Mouse (Mus musculus): ENCODE results near the gene Scnm1.

Gene Scnm1

GRCm38 (mm10) chr3:95133680-95134101 is at the start of gene Scnm1, which contains the start of gene Lysmd1:
TSS of gene Scnm1 (minus strand) at chr3:95134011.
TSS of gene Lysmd1 (plus strand) at chr3:95134088.
- DNase-seq (ENCODE audit: low read depth, low spot score), result peak; percentile 92

- no peak for DNase-seq (ENCODE audit: low read depth, low spot score)
These were observed 48.0 kb upstream of the Scnm1 start for GRCm38 (mm10) chr3:95181841-95182240.

- no peak for DNase-seq (ENCODE audit: low read depth, low spot score)
These were observed 46.1 kb upstream of the Scnm1 start for GRCm38 (mm10) chr3:95179890-95180289.

- DNase-seq (ENCODE audit: low read depth, low spot score), result no peak
These were observed 45.1 kb upstream of the Scnm1 start for GRCm38 (mm10) chr3:95178948-95179347.

GRCm38 (mm10) chr3:95177583-95177982 is 43.8 kb upstream of the Scnm1 start:
- no peak for DNase-seq (ENCODE audit: low read depth, low spot score)

GRCm38 (mm10) chr3:95176500-95176899 is 42.7 kb upstream of the Scnm1 start:
- DNase-seq (ENCODE audit: low read depth, low spot score), result no peak

GRCm38 (mm10) chr3:95174011-95174592 is 40.3 kb upstream of the Scnm1 start:
- DNase-seq (ENCODE audit: low read depth, low spot score), result peak; percentile 80

- no peak for DNase-seq (ENCODE audit: low read depth, low spot score)
These were observed 39.6 kb upstream of the Scnm1 start for GRCm38 (mm10) chr3:95173256-95173949.

GRCm38 (mm10) chr3:95172526-95173255 is 38.9 kb upstream of the Scnm1 start:
- DNase-seq (ENCODE audit: low read depth, low spot score), result no peak

GRCm38 (mm10) chr3:95171105-95171504 is 37.3 kb upstream of the Scnm1 start:
- no peak for DNase-seq (ENCODE audit: low read depth, low spot score)

GRCm38 (mm10) chr3:95169996-95170395 is 36.2 kb upstream of the Scnm1 start:
- no peak for DNase-seq (ENCODE audit: low read depth, low spot score)

- no peak for DNase-seq (ENCODE audit: low read depth, low spot score)
These were observed 31.0 kb upstream of the Scnm1 start for GRCm38 (mm10) chr3:95164840-95165239.

- DNase-seq (ENCODE audit: low read depth, low spot score), result no peak
These were observed 30.4 kb upstream of the Scnm1 start for GRCm38 (mm10) chr3:95164256-95164550.

GRCm38 (mm10) chr3:95163419-95164255 is 29.8 kb upstream of the Scnm1 start:
- peak; percentile 98 for DNase-seq (ENCODE audit: low read depth, low spot score)

- no peak for DNase-seq (ENCODE audit: low read depth, low spot score)
These were observed 28.5 kb upstream of the Scnm1 start for GRCm38 (mm10) chr3:95162345-95162628.

- DNase-seq (ENCODE audit: low read depth, low spot score), result no peak
These were observed 28.0 kb upstream of the Scnm1 start for GRCm38 (mm10) chr3:95161618-95162344.

- DNase-seq (ENCODE audit: low read depth, low spot score), result no peak
These were observed 27.3 kb upstream of the Scnm1 start for GRCm38 (mm10) chr3:95161041-95161551.

GRCm38 (mm10) chr3:95159987-95160963 is 26.5 kb upstream of the Scnm1 start, which contains the start of gene Sema6c:
TSS of gene Sema6c (plus strand) at chr3:95160457.
- peak; percentile 88 for DNase-seq (ENCODE audit: low read depth, low spot score)

- no peak for DNase-seq (ENCODE audit: low read depth, low spot score)
These were observed 25.7 kb upstream of the Scnm1 start for GRCm38 (mm10) chr3:95159511-95159986.

GRCm38 (mm10) chr3:95153874-95154273 is 20.1 kb upstream of the Scnm1 start:
- DNase-seq (ENCODE audit: low read depth, low spot score), result no peak
